Mouse (Mus musculus): Measurements from ENCODE around the gene Ipo5. TPM values are rescaled to one million over a fixed set of nuclear protein-coding genes. Genes with fewer than 3 reads are reported as not detected.
A peak's percentile ranks its signal among the peaks of the same experiment; 100 is the strongest.

Ipo5 gene
- polyA plus RNA-seq, 1 experiment from 2014 or later = 97.2 TPM

DNA sequence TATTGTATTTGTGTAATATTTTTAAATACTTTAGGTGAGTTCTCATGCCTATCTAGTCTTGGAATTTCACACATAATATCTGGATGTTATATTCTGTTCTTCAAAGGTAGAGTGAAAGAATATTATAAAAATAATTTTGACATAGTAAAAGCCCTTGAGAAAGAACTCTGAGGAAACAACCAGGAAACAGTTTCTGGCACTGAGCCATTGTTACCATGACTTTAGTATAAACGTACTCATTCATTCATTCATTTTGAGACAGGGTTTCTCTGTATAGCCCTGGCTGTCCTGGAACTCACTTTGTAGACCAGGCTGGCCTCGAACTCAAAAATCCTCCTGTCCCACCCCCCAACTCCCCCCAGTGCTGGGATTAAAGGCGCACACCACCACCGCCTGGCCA, 20.2 kb downstream of the Ipo5 start:
- DNase-seq (ENCODE audit: low spot score) (no peak), ATAC-seq (no peak)
- Histone ChIP-seq H3K4me3 (ENCODE audit: low read depth, low read length) (no peak overlapping the region), H3K4me1 (ENCODE audit: control insufficient read depth, insufficient read depth, low read length) (no peaks in the 10 kb centered on the region), H3K9me3 (replicated peaks; ENCODE audit: control insufficient read depth, low read length) (no peaks in the 10 kb centered on the region), H3K9ac (ENCODE audit: low read length) (no peak overlapping the region), H3K4me2 (ENCODE audit: low read length) (no peak overlapping the region), H3K27me3 (replicated peaks; ENCODE audit: control insufficient read depth, insufficient read depth, low read length) (no peaks in the 10 kb centered on the region), H3K27ac (ENCODE audit: low read depth, low read length) (no peak overlapping the region), H3K36me3 (ENCODE audit: control insufficient read depth, insufficient read depth, low read length) (peaks cover 81% of the 10 kb centered on the region)
- 77% methylated on average over 4 of the region's 4 CpGs for WGBS

DNA sequence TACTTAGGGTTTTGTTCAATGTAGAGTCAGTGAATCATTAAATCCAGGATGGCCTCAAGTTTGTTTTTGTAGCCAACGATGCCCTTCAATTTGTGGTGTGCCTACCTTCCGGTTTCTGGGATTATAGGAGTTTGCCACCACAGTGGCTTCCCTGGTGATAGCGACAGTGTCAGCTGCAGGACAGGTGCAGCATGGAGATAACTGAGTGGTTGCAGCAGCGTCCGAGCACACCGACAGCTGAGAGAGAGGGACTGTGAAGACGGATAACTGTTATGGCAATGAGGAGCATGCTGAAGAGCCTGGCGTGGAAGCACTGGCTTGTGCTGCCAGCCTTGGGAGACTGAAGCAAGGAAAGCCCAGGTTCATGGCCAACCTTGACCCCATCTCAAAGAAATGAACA, 22.6 kb downstream of the Ipo5 start:
- Histone ChIP-seq H3K27ac (ENCODE audit: low read depth, low read length) (no peak overlapping the region), H3K4me1 (ENCODE audit: control insufficient read depth, insufficient read depth, low read length) (no peaks in the 10 kb centered on the region), H3K4me3 (ENCODE audit: low read depth, low read length) (no peak overlapping the region), H3K9ac (ENCODE audit: low read length) (no peak overlapping the region), H3K27me3 (replicated peaks; ENCODE audit: control insufficient read depth, insufficient read depth, low read length) (no peaks in the 10 kb centered on the region), H3K4me2 (ENCODE audit: low read length) (no peak overlapping the region), H3K36me3 (ENCODE audit: control insufficient read depth, insufficient read depth, low read length) (peaks cover 80% of the 10 kb centered on the region), H3K9me3 (replicated peaks; ENCODE audit: control insufficient read depth, low read length) (no peaks in the 10 kb centered on the region)
- DNase-seq (ENCODE audit: low spot score) = no peak
- no peak for ATAC-seq
- 93% methylated on average over 8 of the region's 8 CpGs for WGBS

DNA sequence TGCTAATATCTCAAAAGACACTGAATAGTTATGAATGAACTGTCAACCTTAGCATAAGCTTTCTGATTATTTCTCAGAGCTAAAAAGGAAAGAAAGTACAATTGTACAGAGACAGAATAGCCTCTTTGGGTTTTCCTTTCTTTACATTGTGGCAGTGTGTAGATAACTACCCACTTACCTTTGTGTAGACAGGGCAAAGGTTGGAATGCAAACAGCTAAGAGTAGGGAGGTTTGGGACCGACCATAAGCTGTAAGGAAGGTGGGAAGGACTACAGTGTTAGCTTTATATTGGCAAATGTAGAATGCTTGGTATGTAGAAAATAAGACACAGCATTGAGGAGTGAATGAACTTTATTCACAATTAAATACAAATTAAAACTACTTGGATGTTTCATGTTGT, 26.1 kb downstream of the Ipo5 start:
- H3K9ac ChIP-seq (ENCODE audit: low read length) = no peak overlapping the region
- DNase-seq (ENCODE audit: low spot score) (no peak), ATAC-seq (no peak)
- WGBS = 76% methylated on average over 1 of the region's 1 CpGs
- peaks cover 92% of the 10 kb centered on the region for H3K36me3 ChIP-seq (ENCODE audit: control insufficient read depth, insufficient read depth, low read length)
- no peak overlapping the region for H3K4me3 ChIP-seq (ENCODE audit: low read depth, low read length)
- no peak overlapping the region for H3K27ac ChIP-seq (ENCODE audit: low read depth, low read length)
- no peak overlapping the region for H3K4me2 ChIP-seq (ENCODE audit: low read length)
- H3K4me1 ChIP-seq (ENCODE audit: control insufficient read depth, insufficient read depth, low read length) = no peaks in the 10 kb centered on the region
- no peaks in the 10 kb centered on the region for H3K9me3 ChIP-seq (replicated peaks; ENCODE audit: control insufficient read depth, low read length)
- no peaks in the 10 kb centered on the region for H3K27me3 ChIP-seq (replicated peaks; ENCODE audit: control insufficient read depth, insufficient read depth, low read length)

DNA sequence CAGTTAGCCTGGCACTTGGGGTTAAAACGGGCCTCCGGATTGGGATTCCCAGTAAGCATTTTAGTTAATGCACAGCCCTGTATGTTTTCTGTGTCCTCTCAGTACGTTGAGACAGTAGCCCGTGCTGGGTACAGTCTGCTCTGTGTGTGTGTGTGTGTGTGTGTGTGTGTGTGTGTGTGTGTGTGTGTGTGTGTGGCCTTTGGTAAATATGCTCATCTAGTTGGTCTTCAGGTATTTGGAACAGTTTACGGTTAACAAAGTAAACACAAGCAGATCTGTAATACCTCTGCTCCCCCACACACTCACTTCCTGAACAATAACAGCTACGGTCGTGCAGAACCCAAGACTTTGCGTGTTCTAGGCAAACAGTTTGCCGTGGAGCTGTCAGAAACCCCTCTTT, 31.8 kb downstream of the Ipo5 start:
- ATAC-seq (no peak), DNase-seq (ENCODE audit: low spot score) (no peak)
- Histone ChIP-seq H3K36me3 (ENCODE audit: control insufficient read depth, insufficient read depth, low read length) (peaks cover 96% of the 10 kb centered on the region), H3K27me3 (replicated peaks; ENCODE audit: control insufficient read depth, insufficient read depth, low read length) (no peaks in the 10 kb centered on the region), H3K9me3 (replicated peaks; ENCODE audit: control insufficient read depth, low read length) (no peaks in the 10 kb centered on the region), H3K9ac (ENCODE audit: low read length) (no peak overlapping the region), H3K27ac (ENCODE audit: low read depth, low read length) (no peak overlapping the region), H3K4me2 (ENCODE audit: low read length) (no peak overlapping the region), H3K4me3 (ENCODE audit: low read depth, low read length) (no peak overlapping the region), H3K4me1 (ENCODE audit: control insufficient read depth, insufficient read depth, low read length) (no peaks in the 10 kb centered on the region)
- 89% methylated on average over 9 of the region's 9 CpGs for WGBS

DNA sequence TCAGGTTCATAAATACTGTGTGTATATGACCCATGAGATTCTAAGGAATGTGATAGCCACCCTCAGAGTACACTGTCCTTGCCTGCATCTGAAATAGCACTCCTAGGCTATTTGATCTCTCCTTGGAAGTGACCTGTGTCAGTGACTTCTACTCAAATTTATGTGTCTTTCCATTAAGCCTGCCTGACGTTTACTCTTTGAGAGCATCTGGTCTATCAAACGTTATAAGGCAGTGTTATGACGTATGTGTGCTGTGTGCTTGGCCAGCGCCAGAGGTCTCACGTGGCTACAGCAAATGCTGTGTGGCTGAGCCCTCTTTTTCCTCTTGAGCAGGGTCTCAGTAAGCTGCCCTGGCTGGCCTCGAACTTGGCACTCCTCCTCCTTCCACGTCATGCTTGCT, 34.1 kb downstream of the Ipo5 start:
- 85% methylated on average over 7 of the region's 7 CpGs for WGBS
- no peaks in the 10 kb centered on the region for H3K27me3 ChIP-seq (replicated peaks; ENCODE audit: control insufficient read depth, insufficient read depth, low read length)
- no peak overlapping the region for H3K4me2 ChIP-seq (ENCODE audit: low read length)
- H3K36me3 ChIP-seq (ENCODE audit: control insufficient read depth, insufficient read depth, low read length) = peaks cover 93% of the 10 kb centered on the region
- H3K4me1 ChIP-seq (ENCODE audit: control insufficient read depth, insufficient read depth, low read length) = no peaks in the 10 kb centered on the region
- no peak overlapping the region for H3K4me3 ChIP-seq (ENCODE audit: low read depth, low read length)
- ATAC-seq (no peak), DNase-seq (ENCODE audit: low spot score) (no peak)
- no peak overlapping the region for H3K27ac ChIP-seq (ENCODE audit: low read depth, low read length)
- H3K9me3 ChIP-seq (replicated peaks; ENCODE audit: control insufficient read depth, low read length) = no peaks in the 10 kb centered on the region
- H3K9ac ChIP-seq (ENCODE audit: low read length) = no peak overlapping the region

DNA sequence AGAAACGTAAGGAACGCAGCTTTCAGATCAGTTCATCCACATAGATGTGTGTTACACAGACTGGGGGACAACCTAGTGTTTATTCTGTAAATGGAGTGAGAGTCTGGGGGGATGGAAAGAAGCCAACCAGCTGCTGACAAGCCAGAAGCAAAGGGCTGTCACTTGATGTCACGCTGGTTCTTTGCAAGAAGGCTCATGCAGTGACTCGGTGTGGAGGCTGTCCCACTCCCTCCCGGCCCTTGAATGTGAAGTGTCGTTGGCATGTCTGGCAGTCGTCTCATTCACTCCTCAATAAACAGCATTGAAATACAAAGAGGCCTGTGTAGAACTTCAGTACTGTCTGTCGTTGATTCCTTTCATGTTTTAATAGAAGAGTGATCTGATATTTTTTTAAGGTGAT, 36.1 kb downstream of the Ipo5 start:
- H3K27me3 ChIP-seq (replicated peaks; ENCODE audit: control insufficient read depth, insufficient read depth, low read length) = no peaks in the 10 kb centered on the region
- H3K27ac ChIP-seq (ENCODE audit: low read depth, low read length) = 0 out of 2 replicates have a peak overlapping the region, but pooled peaks have one; percentile 41
- no peak overlapping the region; the same call in 1 of the 2 replicates for H3K9ac ChIP-seq (ENCODE audit: low read length)
- H3K9me3 ChIP-seq (replicated peaks; ENCODE audit: control insufficient read depth, low read length) = no peaks in the 10 kb centered on the region
- DNase-seq (ENCODE audit: low spot score) (peak; percentile 68), ATAC-seq (peak; percentile 77)
- H3K4me2 ChIP-seq (ENCODE audit: low read length) = no peak overlapping the region
- peaks cover 73% of the 10 kb centered on the region for H3K36me3 ChIP-seq (ENCODE audit: control insufficient read depth, insufficient read depth, low read length)
- H3K4me3 ChIP-seq (ENCODE audit: low read depth, low read length) = no peak overlapping the region
- WGBS = 46% methylated on average over 8 of the region's 8 CpGs
- no peaks in the 10 kb centered on the region for H3K4me1 ChIP-seq (ENCODE audit: control insufficient read depth, insufficient read depth, low read length)

DNA sequence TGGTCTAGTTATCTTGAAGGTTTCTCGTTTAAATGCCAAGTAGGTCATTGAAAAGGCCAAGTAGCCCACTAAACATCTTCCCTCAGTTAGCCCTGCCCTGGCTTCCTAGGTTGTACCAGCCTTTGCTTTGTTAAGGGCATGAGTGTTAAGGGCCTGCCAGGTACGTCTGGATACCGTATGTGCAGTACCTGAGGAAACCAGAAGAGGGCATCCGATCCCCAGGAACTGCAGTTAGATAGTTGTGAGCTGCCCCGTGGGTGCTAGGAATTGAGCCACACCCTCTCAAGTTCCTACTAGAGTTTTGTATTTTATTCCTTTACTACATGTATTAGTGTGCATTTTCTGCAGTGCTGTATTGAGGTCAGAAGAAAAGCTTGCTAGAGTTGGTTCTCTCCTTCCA, 38.0 kb downstream of the Ipo5 start:
- ATAC-seq (no peak), DNase-seq (ENCODE audit: low spot score) (no peak)
- Histone ChIP-seq H3K4me2 (ENCODE audit: low read length) (no peak overlapping the region), H3K9me3 (replicated peaks; ENCODE audit: control insufficient read depth, low read length) (no peaks in the 10 kb centered on the region; the same call in 1 of the 2 replicates), H3K9ac (ENCODE audit: low read length) (no peak overlapping the region), H3K27ac (ENCODE audit: low read depth, low read length) (no peak overlapping the region), H3K4me3 (ENCODE audit: low read depth, low read length) (no peak overlapping the region), H3K36me3 (ENCODE audit: control insufficient read depth, insufficient read depth, low read length) (peaks cover 54% of the 10 kb centered on the region), H3K4me1 (ENCODE audit: control insufficient read depth, insufficient read depth, low read length) (no peaks in the 10 kb centered on the region), H3K27me3 (replicated peaks; ENCODE audit: control insufficient read depth, insufficient read depth, low read length) (no peaks in the 10 kb centered on the region)
- 94% methylated on average over 5 of the region's 5 CpGs for WGBS

DNA sequence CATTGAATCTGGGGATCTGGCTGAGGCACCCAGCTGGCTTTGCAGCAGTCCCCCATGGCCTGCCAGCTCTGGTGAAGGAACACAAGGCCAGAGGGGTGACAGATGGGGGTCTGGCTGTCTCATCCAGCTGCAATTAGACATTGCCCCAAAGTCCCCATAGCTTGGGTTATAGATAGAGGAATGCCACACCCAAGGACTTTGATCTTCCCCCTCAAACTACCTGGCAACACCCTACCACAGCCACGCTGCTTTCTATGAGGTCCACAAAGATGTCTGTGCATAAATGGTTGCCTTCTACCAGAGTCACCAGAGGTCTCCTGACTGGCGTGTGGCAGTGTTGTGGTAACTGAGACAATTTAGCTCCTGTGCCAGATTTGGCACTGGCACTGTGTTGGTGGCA, 39.0 kb downstream of the Ipo5 start:
- no peak overlapping the region for H3K9ac ChIP-seq (ENCODE audit: low read length)
- 89% methylated on average over 2 of the region's 2 CpGs for WGBS
- no peak for ATAC-seq

DNA sequence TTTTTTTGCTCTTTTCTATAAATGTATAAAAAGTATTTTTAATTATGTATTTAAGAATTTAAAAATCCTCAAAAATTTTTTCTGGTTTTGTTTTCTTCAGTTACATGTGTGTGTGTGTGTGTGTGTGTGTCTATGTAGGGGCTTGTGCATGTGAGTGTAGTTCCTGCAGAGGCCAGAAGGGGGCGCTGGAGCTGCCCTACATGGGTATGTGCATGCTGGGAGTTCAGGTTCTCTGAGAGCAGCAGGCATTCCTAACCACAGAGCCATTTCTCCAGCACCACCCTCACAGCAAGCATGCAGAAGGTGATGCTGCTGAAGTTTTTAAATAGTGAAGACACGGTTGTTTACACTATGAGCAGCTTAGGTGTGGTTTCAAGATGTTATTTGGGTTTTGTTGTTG, 41.4 kb downstream of the Ipo5 start:
- Histone ChIP-seq H3K4me3 (ENCODE audit: low read depth, low read length) (no peak overlapping the region), H3K9ac (ENCODE audit: low read length) (no peak overlapping the region), H3K9me3 (replicated peaks; ENCODE audit: control insufficient read depth, low read length) (no peaks in the 10 kb centered on the region; the same call in 1 of the 2 replicates), H3K27ac (ENCODE audit: low read depth, low read length) (no peak overlapping the region), H3K4me2 (ENCODE audit: low read length) (no peak overlapping the region), H3K36me3 (ENCODE audit: control insufficient read depth, insufficient read depth, low read length) (peaks cover 22% of the 10 kb centered on the region), H3K4me1 (ENCODE audit: control insufficient read depth, insufficient read depth, low read length) (no peaks in the 10 kb centered on the region), H3K27me3 (replicated peaks; ENCODE audit: control insufficient read depth, insufficient read depth, low read length) (no peaks in the 10 kb centered on the region)
- no peak for ATAC-seq
- WGBS = 44% methylated on average over 2 of the region's 2 CpGs
- DNase-seq (ENCODE audit: low spot score) = no peak

More for the DNA sequence above, 39.0 kb downstream of the Ipo5 start:
- no peaks in the 10 kb centered on the region; the same call in 1 of the 2 replicates for H3K9me3 ChIP-seq (replicated peaks; ENCODE audit: control insufficient read depth, low read length)
- H3K4me2 ChIP-seq (ENCODE audit: low read length) = no peak overlapping the region
- DNase-seq (ENCODE audit: low spot score) = no peak
- peaks cover 44% of the 10 kb centered on the region for H3K36me3 ChIP-seq (ENCODE audit: control insufficient read depth, insufficient read depth, low read length)
- H3K27me3 ChIP-seq (replicated peaks; ENCODE audit: control insufficient read depth, insufficient read depth, low read length) = no peaks in the 10 kb centered on the region
- H3K4me3 ChIP-seq (ENCODE audit: low read depth, low read length) = no peak overlapping the region
- no peaks in the 10 kb centered on the region for H3K4me1 ChIP-seq (ENCODE audit: control insufficient read depth, insufficient read depth, low read length)
- H3K27ac ChIP-seq (ENCODE audit: low read depth, low read length) = no peak overlapping the region
